Mouse (Mus musculus) macrophage (primary cell): ENCODE data around the gene Fam180a. TPM values are rescaled to one million over a fixed set of nuclear protein-coding genes. Genes with fewer than 3 reads are reported as not detected.

Experiments
- H3K27ac ChIP-seq: fragments of 350-480 bp; formaldehyde crosslinking; 2 replicates; pipeline ENCODE4 v1.9.0; 2021
- H3K36me3 ChIP-seq: fragments of 350-480 bp; formaldehyde crosslinking; 2 replicates; pipeline ENCODE4 v1.9.0; 2021; ENCODE audit errors: inconsistent target
- H3K4me3 ChIP-seq: fragments of 350-480 bp; formaldehyde crosslinking; 2 replicates; pipeline ENCODE4 v1.9.0; 2021; ENCODE audit errors: inconsistent target
- H3K79me2 ChIP-seq: fragments of 350-480 bp; formaldehyde crosslinking; 2 replicates; pipeline ENCODE4 v1.9.0; 2021; ENCODE audit errors: inconsistent target
- WGBS: methylation state at CpG from one replicate; pipeline ENCODE4 v1.1.7; 2026; ENCODE audit warnings: inconsistent platforms; ENCODE audit not compliant: missing documents; 5-methylcytosine and 5-hydroxymethylcytosine counted together
- polyA plus RNA-seq: library from polyadenylated mRNA; stranded (reverse); fragments of 250-400 nt; gene quantifications from 3 replicates; pipeline ENCODE4 v1.2.4, GENCODE M21; 2018; ENCODE audit warnings: inconsistent platforms

Fam180a gene
- polyA plus RNA-seq, 1 experiment from 2014 or later, result not detected

DNA sequence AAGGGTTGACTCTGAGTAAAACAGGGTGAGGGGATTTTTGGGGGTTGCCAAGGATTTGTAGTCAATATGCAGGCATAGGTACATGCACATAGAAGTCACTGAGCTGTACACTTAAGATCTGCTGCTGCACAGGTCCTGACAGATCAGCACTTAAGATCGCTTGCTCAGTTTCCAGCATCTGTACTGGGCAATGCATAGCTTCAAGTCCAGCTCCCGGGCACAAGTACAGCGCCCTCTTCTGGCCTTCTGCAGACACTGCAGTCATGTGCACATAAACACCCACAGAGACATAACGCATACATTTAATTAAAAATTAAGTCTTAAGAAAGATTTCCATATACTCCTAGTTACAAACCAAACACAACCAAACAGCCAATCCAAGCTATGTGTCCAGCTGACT is 8.3 kb upstream of the Fam180a start:
- no peaks in the 10 kb centered on the region for H3K79me2 ChIP-seq
- H3K36me3 ChIP-seq, result no peaks in the 10 kb centered on the region
- 84% methylated on average over 4 of the region's 4 CpGs for WGBS
- H3K4me3 ChIP-seq, result no peak overlapping the region
- no peak overlapping the region for H3K27ac ChIP-seq

DNA sequence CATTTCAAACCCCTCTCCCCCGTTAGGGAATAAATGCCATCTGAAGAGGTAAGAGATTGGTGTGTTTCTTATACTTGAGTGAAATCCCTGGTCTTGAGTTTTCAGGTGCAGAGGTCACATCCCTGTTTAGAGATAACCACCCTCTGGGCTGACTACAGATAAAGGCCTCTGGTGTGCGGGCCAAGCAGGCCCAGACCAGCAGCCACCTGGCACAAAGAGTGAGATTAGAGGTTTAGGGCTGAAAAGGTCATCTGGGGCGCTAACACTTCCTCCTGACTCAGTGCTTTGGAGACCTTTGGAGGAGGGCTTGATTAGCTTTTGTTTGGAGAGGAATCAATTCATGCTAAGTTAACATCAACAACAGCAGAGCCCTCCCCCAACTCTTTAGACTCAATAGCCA is 7.7 kb upstream of the Fam180a start:
- 96% methylated on average over 3 of the region's 3 CpGs for WGBS

DNA sequence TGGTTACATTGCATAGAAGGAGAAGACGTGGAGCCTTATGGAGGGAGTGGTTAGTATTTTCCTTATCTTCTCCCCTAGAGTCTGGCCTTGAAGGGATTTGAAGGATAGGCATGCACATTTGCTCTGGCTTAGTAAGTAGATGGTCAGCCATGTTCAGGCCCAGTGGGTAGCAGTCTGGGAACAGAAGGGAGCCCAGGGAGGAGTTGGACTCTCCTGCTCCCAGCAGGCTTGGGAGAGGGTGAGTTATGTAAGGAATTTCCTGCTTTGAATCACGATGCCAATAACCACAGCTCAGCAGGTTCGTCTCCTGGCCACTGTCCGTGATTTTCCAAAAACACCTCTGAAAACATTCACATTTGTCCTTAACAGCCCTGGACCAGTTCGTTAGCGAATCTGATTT is 4.9 kb upstream of the Fam180a start:
- no peak overlapping the region for H3K27ac ChIP-seq
- H3K79me2 ChIP-seq, result no peaks in the 10 kb centered on the region
- H3K36me3 ChIP-seq, result no peaks in the 10 kb centered on the region
- H3K4me3 ChIP-seq, result no peak overlapping the region
- WGBS, result 85% methylated on average over 6 of the region's 6 CpGs

More for the DNA sequence above, 7.7 kb upstream of the Fam180a start:
- Histone ChIP-seq H3K4me3 (no peak overlapping the region), H3K79me2 (no peaks in the 10 kb centered on the region), H3K27ac (no peak overlapping the region), H3K36me3 (no peaks in the 10 kb centered on the region)

DNA sequence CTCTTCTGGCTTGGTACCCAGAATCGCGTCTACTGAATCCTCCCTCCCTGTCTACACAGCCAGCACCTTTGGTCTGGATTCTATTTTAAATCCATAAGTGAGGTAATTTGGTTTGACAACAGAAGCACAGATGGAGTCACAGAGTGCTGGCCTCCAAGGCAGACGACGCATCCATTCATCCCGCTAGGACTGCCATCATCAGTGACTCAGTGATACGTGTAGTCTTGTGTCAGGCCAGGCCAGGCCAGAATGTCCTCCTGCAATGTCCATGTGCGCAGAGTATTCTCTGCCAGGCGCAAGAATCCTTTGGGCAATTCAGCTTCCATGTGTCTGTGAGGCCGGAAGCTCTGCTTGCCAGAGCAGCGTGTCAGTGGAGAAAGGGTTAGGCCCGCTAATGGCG is 4.0 kb upstream of the Fam180a start:
- Histone ChIP-seq H3K27ac (no peak overlapping the region), H3K79me2 (no peaks in the 10 kb centered on the region), H3K36me3 (no peaks in the 10 kb centered on the region), H3K4me3 (no peak overlapping the region)
- 95% methylated on average over 12 of the region's 12 CpGs for WGBS

DNA sequence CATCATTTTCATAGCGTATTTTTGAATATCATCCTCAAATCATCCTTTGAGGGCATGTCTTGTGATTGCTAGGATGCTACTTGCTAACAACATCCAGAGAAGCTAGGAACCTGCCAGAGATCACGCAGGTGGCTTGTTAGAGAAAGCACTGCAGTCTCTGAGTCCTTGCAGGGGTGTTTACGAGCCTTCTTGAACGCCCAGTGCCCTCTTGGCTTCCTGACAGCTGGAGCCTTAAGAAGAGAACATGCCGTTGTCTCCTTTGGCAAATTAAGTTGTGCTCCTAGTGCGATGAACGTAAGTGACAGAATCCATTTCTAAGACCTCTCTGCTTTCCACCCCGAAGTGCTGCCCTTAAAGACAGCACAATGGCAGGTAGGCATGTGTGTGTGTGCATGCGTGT is 1.6 kb downstream of the Fam180a start:
- H3K4me3 ChIP-seq, result no peak overlapping the region
- H3K27ac ChIP-seq, result no peak overlapping the region
- no peaks in the 10 kb centered on the region for H3K36me3 ChIP-seq
- WGBS, result 91% methylated on average over 9 of the region's 9 CpGs
- H3K79me2 ChIP-seq, result no peaks in the 10 kb centered on the region

DNA sequence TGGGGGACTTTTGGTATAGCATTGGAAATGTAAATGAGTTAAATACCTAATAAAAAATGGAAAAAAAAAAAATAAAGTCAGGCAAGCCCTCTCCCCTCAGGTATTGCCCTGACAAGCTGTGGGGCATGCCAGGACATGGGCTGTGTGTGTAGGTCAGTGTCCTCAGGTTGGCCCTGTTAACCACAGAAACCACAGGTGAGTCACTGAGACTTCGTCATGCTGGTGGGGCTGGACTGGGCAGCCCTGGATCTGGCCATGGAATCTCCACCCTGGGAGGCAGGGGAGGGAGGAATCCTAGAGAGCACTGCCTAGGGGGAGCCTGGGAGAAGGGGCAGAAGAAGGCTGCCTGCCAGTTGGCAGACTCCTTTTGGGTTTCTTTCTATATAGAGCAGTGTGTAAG is 2.9 kb downstream of the Fam180a start:
- H3K4me3 ChIP-seq, result no peak overlapping the region
- no peaks in the 10 kb centered on the region for H3K36me3 ChIP-seq
- WGBS, result 40% methylated on average over 1 of the region's 1 CpGs
- no peaks in the 10 kb centered on the region for H3K79me2 ChIP-seq
- no peak overlapping the region for H3K27ac ChIP-seq

DNA sequence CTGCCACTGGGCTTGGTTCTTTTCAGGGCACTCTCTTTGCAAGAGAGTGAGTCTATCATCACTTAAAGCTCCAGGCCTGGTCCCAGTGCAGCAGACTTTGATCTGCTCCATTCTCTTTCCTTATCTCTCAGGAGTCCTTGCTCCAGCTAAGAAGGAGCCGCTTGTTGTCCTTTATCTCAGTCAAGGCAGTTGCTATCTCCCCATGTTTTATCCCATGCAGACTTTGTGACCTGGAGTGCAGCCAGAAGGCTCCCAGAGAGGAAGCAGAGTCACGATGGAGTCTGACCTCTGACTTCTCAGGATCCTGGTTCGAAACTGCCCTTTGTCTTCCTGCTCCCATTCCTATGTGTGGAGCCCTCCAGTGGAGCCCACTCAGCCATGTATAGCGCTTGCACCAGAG is 4.8 kb downstream of the Fam180a start:
- Histone ChIP-seq H3K4me3 (no peak overlapping the region), H3K27ac (no peak overlapping the region), H3K36me3 (no peaks in the 10 kb centered on the region), H3K79me2 (no peaks in the 10 kb centered on the region)
- WGBS, result 84% methylated on average over 4 of the region's 4 CpGs

DNA sequence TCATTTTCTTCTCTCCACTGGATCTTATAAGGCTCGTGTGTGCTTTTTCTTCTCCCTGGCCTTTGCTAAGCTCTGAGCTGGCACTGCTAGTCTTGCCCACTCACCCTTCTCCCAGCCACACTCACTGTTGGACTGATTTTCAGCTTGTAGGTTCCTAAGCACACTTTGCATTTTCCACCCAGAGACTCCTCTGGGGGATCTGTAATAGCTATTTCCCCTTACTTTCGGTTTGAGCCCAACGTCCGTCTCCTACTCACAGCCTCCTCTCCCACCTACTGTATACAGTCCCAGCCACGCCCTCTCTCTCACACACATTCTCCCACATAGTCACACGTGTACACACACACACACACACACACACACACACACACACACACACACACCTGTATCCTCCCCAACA is 6.1 kb downstream of the Fam180a start:
- Histone ChIP-seq H3K4me3 (no peak overlapping the region), H3K27ac (no peak overlapping the region), H3K36me3 (no peaks in the 10 kb centered on the region), H3K79me2 (no peaks in the 10 kb centered on the region)
- 71% methylated on average over 6 of the region's 6 CpGs for WGBS

DNA sequence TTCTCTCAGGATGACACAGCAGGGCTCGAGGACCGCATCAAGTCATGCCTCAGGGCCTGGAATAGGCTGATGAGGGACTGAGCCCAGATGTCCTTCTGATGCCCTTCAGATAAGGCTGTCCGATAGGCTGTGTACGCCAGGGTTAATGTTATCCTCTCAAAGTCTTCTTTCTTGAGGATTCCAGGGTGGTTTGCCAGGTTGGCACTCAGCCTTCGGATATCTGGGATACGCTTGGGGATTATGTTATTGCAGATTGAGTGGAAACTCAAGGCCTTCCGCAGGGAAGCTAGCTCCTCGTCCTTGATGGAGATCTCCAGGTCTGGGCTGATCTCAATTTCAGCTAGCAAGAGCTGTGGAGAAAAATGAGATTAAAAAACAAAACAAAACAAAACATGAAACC is 12.4 kb downstream of the Fam180a start:
- Histone ChIP-seq H3K27ac (no peak overlapping the region), H3K79me2 (no peaks in the 10 kb centered on the region), H3K4me3 (no peak overlapping the region), H3K36me3 (no peaks in the 10 kb centered on the region)
- 97% methylated on average over 8 of the region's 8 CpGs for WGBS

DNA sequence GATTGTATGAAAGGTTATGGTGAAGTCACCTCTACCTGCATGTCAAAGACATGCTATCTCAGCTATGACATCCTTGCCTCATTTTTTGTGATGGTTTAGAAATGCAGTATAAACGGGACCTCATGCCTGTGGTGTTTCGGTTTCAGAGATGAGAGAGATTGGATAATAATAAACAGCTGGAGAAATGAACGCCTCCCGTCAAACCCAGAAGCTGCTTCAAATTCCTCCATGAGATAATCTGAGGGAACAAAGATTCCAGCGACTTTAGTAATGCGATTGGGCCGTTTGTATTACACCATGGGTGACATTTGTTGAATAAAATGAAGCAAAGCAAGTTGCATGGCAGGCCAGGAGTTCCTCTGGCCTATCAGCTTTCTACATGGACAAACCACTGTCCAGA is 16.5 kb downstream of the Fam180a start:
- Histone ChIP-seq H3K79me2 (no peaks in the 10 kb centered on the region), H3K27ac (no peak overlapping the region), H3K36me3 (no peaks in the 10 kb centered on the region), H3K4me3 (no peak overlapping the region)
- 90% methylated on average over 7 of the region's 7 CpGs for WGBS

DNA sequence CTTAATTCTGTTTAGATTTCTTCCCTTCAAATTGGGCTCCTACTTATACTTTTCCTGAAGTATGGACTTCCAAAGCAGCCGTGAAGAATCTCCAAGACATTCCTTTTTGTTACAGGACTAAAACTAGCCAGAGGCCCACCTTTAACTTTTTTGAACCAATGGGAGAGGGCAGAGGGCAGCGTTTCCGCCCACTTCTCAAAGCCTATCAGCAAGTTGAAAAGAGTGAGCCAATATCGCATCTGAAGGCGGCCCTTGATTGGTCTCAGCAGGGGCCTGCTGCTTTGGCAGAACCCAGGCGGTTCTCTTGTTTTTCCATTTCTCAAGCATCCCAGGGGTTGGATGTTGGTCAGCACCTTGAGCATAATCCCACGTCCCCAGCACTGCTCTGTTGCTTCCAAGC is 17.9 kb downstream of the Fam180a start, which contains the start of gene Slc13a4:
Gene Slc13a4 (minus strand): TSS at position 95 of the 400 bp plus-strand sequence.
- WGBS, result 77% methylated on average over 7 of the region's 7 CpGs
- no peaks in the 10 kb centered on the region for H3K36me3 ChIP-seq
- no peak within 1 kb of the TSS for H3K27ac ChIP-seq
- H3K79me2 ChIP-seq, result no peaks in the 10 kb centered on the region
- H3K4me3 ChIP-seq, result no peak within 1 kb of the TSS

DNA sequence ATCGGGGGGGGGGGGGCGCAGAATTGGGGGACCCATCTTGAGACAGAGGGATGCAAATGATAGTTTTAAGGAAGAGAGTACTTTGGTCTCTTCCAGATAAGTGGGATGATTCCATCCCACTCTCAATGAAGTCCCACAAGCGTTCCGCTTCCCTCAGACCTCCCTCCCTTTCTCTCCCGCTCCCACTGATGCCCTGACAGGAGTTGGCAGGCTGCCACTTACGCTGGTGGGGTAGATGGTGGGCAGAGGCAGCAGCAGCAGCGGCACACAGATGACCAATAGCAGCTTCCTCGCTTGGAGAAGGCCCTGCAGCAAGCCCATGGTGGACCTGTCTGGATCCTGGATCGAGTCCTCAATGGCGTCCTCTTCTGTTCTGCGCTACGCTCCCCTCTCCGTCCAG is 18.8 kb downstream of the Fam180a start:
- no peak overlapping the region for H3K27ac ChIP-seq
- H3K36me3 ChIP-seq, result no peaks in the 10 kb centered on the region
- WGBS, result 84% methylated on average over 12 of the region's 13 CpGs
- no peak overlapping the region for H3K4me3 ChIP-seq
- no peaks in the 10 kb centered on the region for H3K79me2 ChIP-seq

DNA sequence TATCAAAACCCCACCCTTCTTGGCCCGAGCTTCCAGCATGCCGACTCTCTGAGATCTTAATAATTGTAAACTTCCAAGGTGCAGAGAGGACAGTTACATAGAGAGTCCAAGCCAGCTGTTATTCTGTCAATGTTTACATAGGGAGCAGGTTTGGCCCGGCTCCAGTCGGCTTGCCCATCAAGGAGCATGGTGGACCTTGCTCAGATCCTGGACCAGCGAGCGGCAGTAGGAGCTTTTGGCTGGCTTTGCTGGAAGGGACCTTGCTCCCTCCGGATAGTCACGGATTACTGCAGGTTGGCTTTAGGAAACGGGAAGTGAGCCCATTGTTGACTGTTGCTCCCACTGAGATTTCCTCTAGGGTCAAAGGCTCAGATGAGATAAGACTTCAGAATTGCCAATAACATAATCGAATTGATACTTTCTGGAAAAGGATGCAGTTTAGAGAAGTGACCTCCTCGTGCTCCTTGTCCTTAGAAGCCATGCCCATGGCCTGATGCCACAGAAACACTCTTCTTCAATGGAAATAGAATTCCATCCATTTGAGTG is 22.5 kb downstream of the Fam180a start:
- WGBS, result 82% methylated on average over 11 of the region's 11 CpGs
- Histone ChIP-seq H3K79me2 (no peaks in the 10 kb centered on the region), H3K4me3 (no peak overlapping the region), H3K27ac (no peak overlapping the region), H3K36me3 (no peaks in the 10 kb centered on the region)

DNA sequence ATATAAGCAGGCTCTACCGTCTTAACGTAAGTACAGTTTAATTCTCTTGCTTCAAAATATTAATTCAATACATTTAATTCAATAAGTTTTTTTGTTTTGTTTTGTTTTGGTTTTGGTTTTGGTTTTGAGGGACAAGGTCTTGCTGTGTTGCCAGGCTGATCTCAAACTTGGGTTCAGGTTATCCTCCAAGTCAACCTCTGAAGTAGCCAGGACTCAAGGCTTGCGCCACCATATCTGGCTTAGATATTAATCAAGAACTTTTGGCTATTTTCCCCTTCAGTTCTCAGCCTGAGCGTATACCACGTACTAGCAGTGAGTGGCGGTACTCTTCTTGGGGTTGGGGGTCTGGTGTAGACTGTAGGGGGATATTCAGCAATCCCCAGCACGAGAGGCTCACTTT is 23.4 kb downstream of the Fam180a start:
- 93% methylated on average over 7 of the region's 7 CpGs for WGBS
- Histone ChIP-seq H3K4me3 (no peak overlapping the region), H3K79me2 (no peaks in the 10 kb centered on the region), H3K27ac (no peak overlapping the region), H3K36me3 (no peaks in the 10 kb centered on the region)

DNA sequence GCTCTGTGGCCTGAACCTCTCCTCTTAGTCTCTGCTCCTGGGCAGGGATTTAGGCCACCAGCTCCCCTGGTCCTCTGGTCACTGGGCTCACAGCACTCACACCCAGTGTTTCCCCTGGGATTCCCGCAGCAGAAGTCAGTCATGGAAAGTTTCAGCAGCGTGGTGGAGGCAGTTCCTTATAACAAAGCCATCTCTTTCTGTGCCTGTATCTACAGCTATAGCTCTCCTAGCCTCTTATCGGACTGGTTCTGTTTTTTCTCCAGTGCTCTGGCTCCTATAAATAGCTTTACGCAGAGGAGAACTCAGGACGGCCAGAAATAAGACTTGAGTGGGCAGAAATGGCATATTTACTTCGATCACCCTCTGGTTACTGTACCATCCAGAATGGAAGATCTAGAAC is 27.6 kb downstream of the Fam180a start:
- Histone ChIP-seq H3K79me2 (no peaks in the 10 kb centered on the region), H3K27ac (no peak overlapping the region), H3K4me3 (no peak overlapping the region), H3K36me3 (no peaks in the 10 kb centered on the region)
- 72% methylated on average over 6 of the region's 6 CpGs for WGBS

DNA sequence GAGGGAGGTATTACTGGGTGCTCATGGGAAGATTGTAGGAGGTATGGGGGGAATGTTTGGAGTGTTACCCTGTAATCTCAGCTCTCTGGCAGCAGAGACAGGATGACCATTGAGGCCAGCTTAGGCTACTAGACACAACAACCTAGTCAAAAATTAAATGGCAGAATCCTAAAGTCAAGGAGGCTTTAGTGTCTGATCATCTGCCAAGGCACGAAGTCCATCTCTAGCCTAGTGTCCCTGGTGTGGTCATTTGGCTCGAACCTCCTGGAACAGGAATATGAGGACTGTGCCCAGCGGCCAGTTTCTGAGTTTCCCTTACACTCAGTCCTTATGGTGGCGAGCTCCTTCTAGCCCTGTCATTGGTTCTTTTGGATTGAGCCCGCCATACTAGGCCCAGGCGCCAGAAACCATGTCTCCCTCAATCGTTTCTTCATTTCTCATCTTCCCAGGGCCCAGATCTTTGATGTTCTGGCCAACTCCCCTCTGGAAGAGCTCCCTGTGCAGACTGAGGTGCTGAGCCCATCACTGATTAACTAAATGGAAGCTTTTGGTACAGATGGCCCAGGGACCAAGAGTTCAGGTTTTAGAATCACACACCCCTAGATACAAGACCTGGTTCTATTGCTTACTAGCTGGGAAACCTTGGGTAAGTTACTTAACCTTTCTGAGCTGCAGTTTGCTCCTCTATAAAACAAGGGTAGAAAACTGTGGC is 28.3 kb downstream of the Fam180a start:
- H3K4me3 ChIP-seq, result no peak overlapping the region
- H3K36me3 ChIP-seq, result no peaks in the 10 kb centered on the region
- H3K27ac ChIP-seq, result no peak overlapping the region
- 95% methylated on average over 7 of the region's 7 CpGs for WGBS
- no peaks in the 10 kb centered on the region for H3K79me2 ChIP-seq
